Mouse (Mus musculus): ENCODE results near the gene Leprot.

GRCm38 (mm10) chr4:101654256-101654655 lies 6.7 kb downstream of the Leprot start:
- TF ChIP-seq GATA1 (IDR thresholded peaks at IDR 0.05; ENCODE audit: low read length) (no peak), TAL1 (IDR thresholded peaks at IDR 0.05; ENCODE audit: low read length) (no peak)

All from erythroblast, embryonic 14.5 days (primary cell).